Comparison of ENCODE assay signal across 8 mouse cellular contexts in the genomic region with DNA sequence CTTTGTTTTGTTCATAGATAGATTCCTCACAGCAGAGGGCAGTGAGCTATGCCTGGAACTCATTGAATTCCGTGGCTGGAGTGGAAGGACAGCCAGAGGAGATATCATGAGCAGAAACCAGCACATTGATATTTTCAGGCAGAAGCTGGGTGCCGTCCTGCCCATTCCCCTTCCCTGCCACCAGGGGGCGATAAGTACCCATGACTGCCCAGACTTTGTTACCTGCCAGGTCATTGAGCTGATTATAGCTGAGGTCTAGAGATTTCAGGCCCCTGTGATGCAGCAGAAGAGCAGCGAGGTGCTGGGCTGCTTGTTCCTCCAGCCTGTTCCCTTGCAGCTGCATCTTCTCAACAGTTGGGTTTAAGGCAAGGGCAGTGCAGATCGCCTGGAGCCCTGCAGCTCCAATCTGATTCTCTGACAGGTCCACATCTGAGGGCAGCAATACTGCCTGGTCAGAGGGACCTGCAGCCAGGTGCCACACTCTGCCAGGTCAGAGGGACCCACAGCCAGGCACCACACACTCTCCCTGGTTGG. TPM values are rescaled to one million over a fixed set of nuclear protein-coding genes. Genes with fewer than 3 reads are reported as not detected.
DNase-seq lines count a peak whose midpoint lies in the region; ATAC-seq and TF ChIP-seq lines count a peak whose summit lies in the region.

No protein-coding gene starts in this region.

- peaks cover 2% of the 10 kb centered on the region; the same call in 1 of the 2 replicates for H3K27me3 ChIP-seq in forebrain, embryonic 11.5 days (ENCODE audit: control insufficient read depth, insufficient read depth, low read length)
- 0 out of 2 replicates have a peak, but pooled peaks cover 11% of the 10 kb centered on the region for H3K27me3 ChIP-seq in heart, postnatal 0 days (ENCODE audit: control insufficient read depth, insufficient read depth, low read length)
- no peaks in the 10 kb centered on the region for H3K27me3 ChIP-seq in neural tube, embryonic 14.5 days (ENCODE audit: control insufficient read depth, insufficient read depth, low read length)

- TF ChIP-seq EP300 in heart, postnatal 0 days (IDR thresholded peaks at IDR 0.05; ENCODE audit: low read depth) = no peak

- H3K9ac ChIP-seq in forebrain, embryonic 11.5 days (ENCODE audit: low read length) = no peak overlapping the region
- no peak overlapping the region for H3K9ac ChIP-seq in heart, postnatal 0 days (replicated peaks; ENCODE audit: low read depth, low read length)
- H3K9ac ChIP-seq in neural tube, embryonic 14.5 days (replicated peaks; ENCODE audit: low read depth, low read length) = no peak overlapping the region

- H3K4me3 ChIP-seq in forebrain, embryonic 11.5 days (ENCODE audit: low read depth, low read length) = no peak overlapping the region
- H3K4me3 ChIP-seq in heart, postnatal 0 days (ENCODE audit: low read depth, low read length) = no peak overlapping the region
- no peak overlapping the region for H3K4me3 ChIP-seq in neural tube, embryonic 14.5 days (ENCODE audit: low read depth, low read length)

- peaks cover 35% of the 10 kb centered on the region for H3K4me1 ChIP-seq in forebrain, embryonic 11.5 days (replicated peaks; ENCODE audit: control insufficient read depth, insufficient read depth, low read length)
- H3K4me1 ChIP-seq in heart, postnatal 0 days (ENCODE audit: control insufficient read depth, insufficient read depth) = peaks cover 29% of the 10 kb centered on the region
- H3K4me1 ChIP-seq in neural tube, embryonic 14.5 days (ENCODE audit: control insufficient read depth, insufficient read depth, low read length) = peaks cover 5% of the 10 kb centered on the region; the same call in 1 of the 2 replicates

- no peaks in the 10 kb centered on the region for H3K9me3 ChIP-seq in forebrain, embryonic 11.5 days (ENCODE audit: control insufficient read depth, low read length)
- no peaks in the 10 kb centered on the region for H3K9me3 ChIP-seq in heart, postnatal 0 days (replicated peaks; ENCODE audit: control insufficient read depth, low read length)
- no peaks in the 10 kb centered on the region for H3K9me3 ChIP-seq in neural tube, embryonic 14.5 days (ENCODE audit: control insufficient read depth, low read length)

- H3K36me3 ChIP-seq in forebrain, embryonic 11.5 days (ENCODE audit: control insufficient read depth, insufficient read depth, low read length) = no peaks in the 10 kb centered on the region
- H3K36me3 ChIP-seq in heart, postnatal 0 days (replicated peaks; ENCODE audit: control insufficient read depth, insufficient read depth, low read length) = no peaks in the 10 kb centered on the region
- no peaks in the 10 kb centered on the region for H3K36me3 ChIP-seq in neural tube, embryonic 14.5 days (ENCODE audit: control insufficient read depth, insufficient read depth, low read length)

- peak; percentile 96 for TF ChIP-seq CTCF in heart, postnatal 0 days (IDR thresholded peaks at IDR 0.05; ENCODE audit: low read depth)

- H3K27ac ChIP-seq in forebrain, embryonic 11.5 days (ENCODE audit: low read depth, low read length) = no peak overlapping the region
- H3K27ac ChIP-seq in heart, postnatal 0 days (ENCODE audit: low read depth) = no peak overlapping the region
- no peak overlapping the region for H3K27ac ChIP-seq in neural tube, embryonic 14.5 days (ENCODE audit: low read depth, low read length)

- H3K4me2 ChIP-seq in forebrain, embryonic 11.5 days (ENCODE audit: low read depth, low read length, severe bottlenecking) = no peak overlapping the region
- 0 out of 2 replicates have a peak overlapping the region, but pooled peaks have one; percentile 3 for H3K4me2 ChIP-seq in heart, postnatal 0 days (ENCODE audit: low read depth, low read length)
- peak overlapping the region; percentile 8; the same call in 1 of the 2 replicates for H3K4me2 ChIP-seq in neural tube, embryonic 14.5 days (ENCODE audit: low read depth, low read length)

- WGBS in forebrain, embryonic 11.5 days = 1% methylated on average over 5 of the region's 5 CpGs
- 2% methylated on average over 5 of the region's 5 CpGs for WGBS in heart, postnatal 0 days
- 7% methylated on average over 5 of the region's 5 CpGs for WGBS in large intestine, adult 2 months
- WGBS in neural tube, embryonic 14.5 days = 2% methylated on average over 5 of the region's 5 CpGs

- 0 out of 2 replicates have a peak, but pooled peaks have one; percentile 6 for ATAC-seq in forebrain, embryonic 11.5 days (replicated peaks; ENCODE audit: low FRiP score)
- peak; percentile 36; the same call in 1 of the 2 replicates for ATAC-seq in heart, postnatal 0 days (ENCODE audit: insufficient read depth, low read depth)
- no peak for ATAC-seq in neural tube, embryonic 14.5 days (ENCODE audit: low read depth)

- DNase-seq in ES-CJ7 (ENCODE audit: low read depth, low spot score) = peak; percentile 74
- DNase-seq in c-Kit-positive CD71-positive TER-119-negative erythroid progenitor cells, embryonic 14.5 days (ENCODE audit: low read depth) = peak; percentile 66
- DNase-seq in forebrain, embryonic 11.5 days (ENCODE audit: low spot score) = peak; percentile 86
- peak; percentile 53 for DNase-seq in heart, postnatal 0 days (ENCODE audit: low spot score)
- peak; percentile 55 for DNase-seq in large intestine, adult 2 months (ENCODE audit: low read depth, low spot score)
- peak; percentile 65 to 72 for DNase-seq in lung, adult 18-20 months
- peak; percentile 19 to 26 for DNase-seq in thymus, adult 18-20 months

RNA-seq across cellular contexts. Expression of a gene that starts 3.0 kb away (rescaled TPM):
- polyA plus RNA-seq in forebrain, embryonic 11.5 days (2014; fragmentation: Nextera tagmentation; extraction: Ambion mirVana) = 0.12 and 0.57 TPM in 2 replicates
- not detected in 2 replicates for total RNA-seq in heart, postnatal 0 days (2014; rRNA removed; ENCODE audit: low replicate concordance)
- 0.10 and 0.44 TPM in 2 replicates for polyA plus RNA-seq in heart, postnatal 0 days (2015; fragmentation: Nextera tagmentation; extraction: Ambion mirVana)
- polyA plus RNA-seq in large intestine, adult 2 months (2012; rRNA removed) = 0.10 and 0.11 TPM in 2 replicates
- 0.79 and 1.1 TPM in 2 replicates for polyA plus RNA-seq in neural tube, embryonic 14.5 days (2014; fragmentation: Nextera tagmentation; extraction: Ambion mirVana)

RNA-seq across cellular contexts. Expression of a gene that starts 3.7 kb away (rescaled TPM):
- polyA plus RNA-seq in forebrain, embryonic 11.5 days (2014; fragmentation: Nextera tagmentation; extraction: Ambion mirVana) = 0.35 and 0.75 TPM in 2 replicates
- 0.31 TPM in 1 of 2 replicates, not detected in the other for total RNA-seq in heart, postnatal 0 days (2014; rRNA removed; ENCODE audit: low replicate concordance)
- 0.47 and 0.70 TPM in 2 replicates for polyA plus RNA-seq in heart, postnatal 0 days (2015; fragmentation: Nextera tagmentation; extraction: Ambion mirVana)
- 2.4 and 2.6 TPM in 2 replicates for polyA plus RNA-seq in large intestine, adult 2 months (2012; rRNA removed)
- 2.4 and 2.7 TPM in 2 replicates for polyA plus RNA-seq in neural tube, embryonic 14.5 days (2014; fragmentation: Nextera tagmentation; extraction: Ambion mirVana)

RNA-seq across cellular contexts. Expression of a gene that starts 25.0 kb away (rescaled TPM):
- polyA plus RNA-seq in forebrain, embryonic 11.5 days (2014; fragmentation: Nextera tagmentation; extraction: Ambion mirVana) = 3.1 and 4.0 TPM in 2 replicates
- 28.2 and 33.4 TPM in 2 replicates for total RNA-seq in heart, postnatal 0 days (2014; rRNA removed; ENCODE audit: low replicate concordance)
- 5.7 and 7.4 TPM in 2 replicates for polyA plus RNA-seq in heart, postnatal 0 days (2015; fragmentation: Nextera tagmentation; extraction: Ambion mirVana)
- polyA plus RNA-seq in large intestine, adult 2 months (2012; rRNA removed) = 21.3 and 21.6 TPM in 2 replicates
- polyA plus RNA-seq in neural tube, embryonic 14.5 days (2014; fragmentation: Nextera tagmentation; extraction: Ambion mirVana) = 32.8 and 39.1 TPM in 2 replicates

RNA-seq across cellular contexts. Expression of a gene that starts 27.1 kb away (rescaled TPM):
- 50.2 and 55.6 TPM in 2 replicates for polyA plus RNA-seq in forebrain, embryonic 11.5 days (2014; fragmentation: Nextera tagmentation; extraction: Ambion mirVana)
- 40.9 and 49.2 TPM in 2 replicates for total RNA-seq in heart, postnatal 0 days (2014; rRNA removed; ENCODE audit: low replicate concordance)
- 28.8 and 31.9 TPM in 2 replicates for polyA plus RNA-seq in heart, postnatal 0 days (2015; fragmentation: Nextera tagmentation; extraction: Ambion mirVana)
- polyA plus RNA-seq in large intestine, adult 2 months (2012; rRNA removed) = 67.3 and 70.7 TPM in 2 replicates
- 58.6 and 62.7 TPM in 2 replicates for polyA plus RNA-seq in neural tube, embryonic 14.5 days (2014; fragmentation: Nextera tagmentation; extraction: Ambion mirVana)

RNA-seq across cellular contexts. Expression of a gene that starts 49.5 kb away (rescaled TPM):
- polyA plus RNA-seq in forebrain, embryonic 11.5 days (2014; fragmentation: Nextera tagmentation; extraction: Ambion mirVana) = 97.5 and 106 TPM in 2 replicates
- total RNA-seq in heart, postnatal 0 days (2014; rRNA removed; ENCODE audit: low replicate concordance) = 119 and 122 TPM in 2 replicates
- polyA plus RNA-seq in heart, postnatal 0 days (2015; fragmentation: Nextera tagmentation; extraction: Ambion mirVana) = 27.2 and 27.4 TPM in 2 replicates
- polyA plus RNA-seq in large intestine, adult 2 months (2012; rRNA removed) = 137 and 160 TPM in 2 replicates
- 113 and 132 TPM in 2 replicates for polyA plus RNA-seq in neural tube, embryonic 14.5 days (2014; fragmentation: Nextera tagmentation; extraction: Ambion mirVana)

Comparison
In these comparisons a context has a peak if more than half of its experiments do, and no peak if none do; other contexts are left out.
1. DNase-seq: peak in every context shown above with its lines; median percentile 86 in forebrain, embryonic 11.5 days; 74 in ES-CJ7; 68 in lung, adult 18-20 months; 66 in c-Kit-positive CD71-positive TER-119-negative erythroid progenitor cells, embryonic 14.5 days; 55 in large intestine, adult 2 months; 53 in heart, postnatal 0 days; 22 in thymus, adult 18-20 months.